Mouse (Mus musculus) hindbrain, postnatal 0 days (tissue): ENCODE measurements around the gene Grb7. TPM values are rescaled to one million over a fixed set of nuclear protein-coding genes. Genes with fewer than 3 reads are reported as not detected.

ENCODE experiments used
- ATAC-seq: fragments of 200-750 bp; cut with Nextera tagmentation; 2 replicates; pipeline ENCODE4 v1.8.0; 2017; ENCODE audit warnings: mild to moderate bottlenecking, moderate TSS enrichment, moderate library complexity
- DNase-seq: peaks from one replicate; pipeline ENCODE4 v3.0.0-alpha.2; 2015; ENCODE audit warnings: low spot score
- H3K27ac ChIP-seq: fragments of 300-500 bp; sonication (generic); 2 replicates; pipeline ENCODE4 v1.5.1; 2014; ENCODE audit warnings: mild to moderate bottlenecking
- H3K27me3 ChIP-seq: fragments of 300-500 bp; sonication (generic); 2 replicates; pipeline ENCODE4 v1.6.1; 2014; ENCODE audit warnings: low read length, mixed read lengths; ENCODE audit not compliant: insufficient read depth
- H3K36me3 ChIP-seq: fragments of 300-500 bp; sonication (generic); 2 replicates; pipeline ENCODE4 v1.6.1; 2014; ENCODE audit warnings: low read length, mixed read lengths; ENCODE audit not compliant: insufficient read depth
- H3K4me1 ChIP-seq: fragments of 300-500 bp; sonication (generic); 2 replicates; pipeline ENCODE4 v1.6.1; 2014; ENCODE audit warnings: antibody characterized with exemption, low read length, mixed read lengths; ENCODE audit not compliant: insufficient read depth
- H3K4me2 ChIP-seq: fragments of 300-500 bp; sonication (generic); 2 replicates; pipeline ENCODE4 v1.6.1; 2014; ENCODE audit warnings: low read depth, mild to moderate bottlenecking, low read length, moderate library complexity, mixed read lengths
- H3K4me3 ChIP-seq: fragments of 300-500 bp; sonication (generic); 2 replicates; pipeline ENCODE4 v1.5.1; 2014; ENCODE audit warnings: low read length
- H3K9ac ChIP-seq: fragments of 300-500 bp; sonication (generic); replicated peaks from 2 replicates; pipeline ENCODE4 v1.6.1; 2014; ENCODE audit warnings: mild to moderate bottlenecking, low read length, moderate library complexity, mixed read lengths
- H3K9me3 ChIP-seq: fragments of 300-500 bp; sonication (generic); 2 replicates; pipeline ENCODE4 v1.6.1; 2016; ENCODE audit warnings: low read length, mixed read lengths
- CTCF ChIP-seq: IDR thresholded peaks from 2 replicates; pipeline ENCODE4 v1.5.1; 2016; ENCODE audit warnings: antibody characterized with exemption, control low read depth, low read depth
- WGBS: fragments of 180-500 bp; shearing (Covaris S2); extraction: QIAGEN DNeasy Blood & Tissue Kit; methylation state at CpG from one replicate; pipeline ENCODE4 v1.1.7; 2014; 5-methylcytosine and 5-hydroxymethylcytosine counted together
- polyA plus RNA-seq: library from polyadenylated mRNA; unstranded; fragments of >200 nt; fragmentation: Nextera tagmentation; extraction: Ambion mirVana; gene quantifications from 2 replicates; pipeline ENCODE4 v1.2.1, GENCODE M21; 2015
- total RNA-seq: library from RNA; depleted of rRNA; stranded (reverse); fragments of >200 nt; gene quantifications from 2 replicates; pipeline ENCODE4 v1.2.3, GENCODE M21; 2014

Gene Grb7
- total and polyA plus RNA-seq, 2 experiments from 2014 or later: 2.0 to 2.7 TPM

- H3K36me3 ChIP-seq: no peaks in the 10 kb centered on the region
- WGBS: 30% methylated on average over 11 of the region's 11 CpGs
- H3K4me3 ChIP-seq: no peak overlapping the region
- H3K4me1 ChIP-seq: peaks cover 4% of the 10 kb centered on the region; the same call in 1 of the 2 replicates
- no peak overlapping the region for H3K4me2 ChIP-seq
- ATAC-seq (no peak), DNase-seq (no peak)
- no peak overlapping the region for H3K27ac ChIP-seq
- no peaks in the 10 kb centered on the region; the same call in 1 of the 2 replicates for H3K27me3 ChIP-seq
- no peak for TF ChIP-seq CTCF
- H3K9me3 ChIP-seq: no peaks in the 10 kb centered on the region
- H3K9ac ChIP-seq: no peak overlapping the region
Observed at GRCm38 (mm10) chr11:98459071-98459741, 13.0 kb downstream of the Grb7 start.

- Histone ChIP-seq H3K9me3 (no peaks in the 10 kb centered on the region), H3K27me3 (no peaks in the 10 kb centered on the region; the same call in 1 of the 2 replicates), H3K9ac (no peak overlapping the region), H3K36me3 (no peaks in the 10 kb centered on the region), H3K4me1 (peaks cover 4% of the 10 kb centered on the region; the same call in 1 of the 2 replicates), H3K27ac (no peak overlapping the region), H3K4me3 (no peak overlapping the region), H3K4me2 (no peak overlapping the region)
- TF ChIP-seq CTCF: no peak
- DNase-seq (no peak), ATAC-seq (no peak)
- 82% methylated on average over 9 of the region's 9 CpGs for WGBS
Observed at GRCm38 (mm10) chr11:98459860-98460259, 13.7 kb downstream of the Grb7 start.

GRCm38 (mm10) chr11:98461109-98461720 lies 15.0 kb downstream of the Grb7 start:
- Histone ChIP-seq H3K4me2 (no peak overlapping the region), H3K27me3 (no peaks in the 10 kb centered on the region; the same call in 1 of the 2 replicates), H3K9me3 (no peaks in the 10 kb centered on the region), H3K4me1 (peaks cover 4% of the 10 kb centered on the region; the same call in 1 of the 2 replicates), H3K4me3 (no peak overlapping the region), H3K36me3 (no peaks in the 10 kb centered on the region), H3K27ac (no peak overlapping the region), H3K9ac (no peak overlapping the region)
- no peak for TF ChIP-seq CTCF
- 58% methylated on average over 6 of the region's 6 CpGs for WGBS
- DNase-seq (no peak), ATAC-seq (no peak)

GRCm38 (mm10) chr11:98462255-98462654 lies 16.1 kb downstream of the Grb7 start:
- H3K4me1 ChIP-seq: peaks cover 1% of the 10 kb centered on the region; the same call in 1 of the 2 replicates
- H3K9me3 ChIP-seq: no peaks in the 10 kb centered on the region
- H3K4me3 ChIP-seq: no peak overlapping the region
- DNase-seq (no peak), ATAC-seq (no peak)
- H3K27ac ChIP-seq: no peak overlapping the region
- TF ChIP-seq CTCF: no peak
- no peaks in the 10 kb centered on the region for H3K36me3 ChIP-seq
- no peaks in the 10 kb centered on the region; the same call in 1 of the 2 replicates for H3K27me3 ChIP-seq
- no peak overlapping the region for H3K9ac ChIP-seq
- WGBS: 93% methylated on average over 6 of the region's 6 CpGs
- H3K4me2 ChIP-seq: no peak overlapping the region

- Histone ChIP-seq H3K4me1 (no peaks in the 10 kb centered on the region), H3K36me3 (no peaks in the 10 kb centered on the region), H3K27ac (no peak overlapping the region), H3K9ac (no peak overlapping the region), H3K4me3 (no peak overlapping the region), H3K27me3 (no peaks in the 10 kb centered on the region; the same call in 1 of the 2 replicates), H3K9me3 (no peaks in the 10 kb centered on the region), H3K4me2 (no peak overlapping the region)
- 86% methylated on average over 9 of the region's 9 CpGs for WGBS
- no peak for TF ChIP-seq CTCF
- DNase-seq (no peak), ATAC-seq (no peak)
Observed at GRCm38 (mm10) chr11:98463911-98464310, 17.7 kb downstream of the Grb7 start.

GRCm38 (mm10) chr11:98464516-98464915 lies 18.3 kb downstream of the Grb7 start:
- DNase-seq: no peak
- H3K9me3 ChIP-seq: no peaks in the 10 kb centered on the region
- H3K9ac ChIP-seq: no peak overlapping the region
- no peaks in the 10 kb centered on the region for H3K36me3 ChIP-seq
- no peak overlapping the region for H3K27ac ChIP-seq
- H3K4me1 ChIP-seq: no peaks in the 10 kb centered on the region
- no peak overlapping the region for H3K4me3 ChIP-seq
- H3K4me2 ChIP-seq: no peak overlapping the region
- 76% methylated on average over 6 of the region's 6 CpGs for WGBS
- H3K27me3 ChIP-seq: no peaks in the 10 kb centered on the region; the same call in 1 of the 2 replicates
- no peak for ATAC-seq
- no peak for TF ChIP-seq CTCF
